Mouse (Mus musculus) myocyte (in vitro differentiated cells): Measurements from ENCODE around the gene Vps45. TPM values are rescaled to one million over a fixed set of nuclear protein-coding genes. Genes with fewer than 3 reads are reported as not detected.
A peak's percentile ranks its signal among the peaks of the same experiment; 100 is the strongest.
"Not testable (repeated sequence)": the region's sequence is repeated elsewhere in the genome, so short reads cannot be mapped to it uniquely, and the experiment has no call there.

Experiments
- H3K27me3 ChIP-seq: one replicate; pipeline ENCODE4 v1.6.1; 2011; ENCODE audit not compliant: control insufficient read depth, insufficient read depth, insufficient read length
- H3K36me3 ChIP-seq: one replicate; pipeline ENCODE4 v1.6.1; 2011; ENCODE audit not compliant: control insufficient read depth, insufficient read depth
- H3K4me2 ChIP-seq: one replicate; pipeline ENCODE4 v1.6.1; 2011; ENCODE audit warnings: low read depth, control low read depth
- H3K4me3 ChIP-seq: one replicate; pipeline ENCODE4 v1.5.1; 2011; ENCODE audit warnings: mild to moderate bottlenecking, control low read depth, moderate library complexity
- H3K79me2 ChIP-seq: one replicate; pipeline ENCODE4 v1.6.1; 2011; ENCODE audit not compliant: control insufficient read depth, insufficient read depth
- H3ac ChIP-seq: one replicate; pipeline ENCODE4 v1.6.1; 2011; ENCODE audit not compliant: control insufficient read depth, insufficient read length
- CEBPB ChIP-seq: IDR thresholded peaks from 2 replicates; pipeline ENCODE4 v1.6.1; 2011; ENCODE audit warnings: mild to moderate bottlenecking, moderate library complexity; ENCODE audit not compliant: poor library complexity, insufficient read depth, severe bottlenecking
- E2F4 ChIP-seq: IDR thresholded peaks from one replicate; pipeline ENCODE4 v1.6.1; 2011; ENCODE audit warnings: mild to moderate bottlenecking, control low read depth, moderate library complexity; ENCODE audit not compliant: insufficient read depth
- MAX ChIP-seq: IDR thresholded peaks from one replicate; pipeline ENCODE4 v1.6.1; 2011; ENCODE audit warnings: low read depth, mild to moderate bottlenecking, control low read depth
- MYOD1 ChIP-seq, 3 experiments: IDR thresholded peaks; one replicate each; pipeline ENCODE4 v1.6.1; 2011; ENCODE audit warnings: control low read depth in 2 of 3, low read depth in 2 of 3, mild to moderate bottlenecking in 2 of 3, moderate library complexity in 1 of 3; ENCODE audit not compliant: insufficient read length in 2 of 3, control insufficient read depth in 1 of 3
- MYOG ChIP-seq, 3 experiments: IDR thresholded peaks; one replicate each; pipeline ENCODE4 v1.6.1; 2011; ENCODE audit warnings: control low read depth in 2 of 3, low read depth in 2 of 3, mild to moderate bottlenecking in 2 of 3; ENCODE audit not compliant: insufficient read length in 2 of 3, control insufficient read depth in 1 of 3, insufficient read depth in 1 of 3
- POLR2A ChIP-seq: IDR thresholded peaks from one replicate; pipeline ENCODE4 v1.6.1; 2011; ENCODE audit warnings: low read depth, mild to moderate bottlenecking, control low read depth, moderate library complexity; ENCODE audit not compliant: insufficient read length
- POLR2AphosphoS2 ChIP-seq: IDR thresholded peaks from one replicate; pipeline ENCODE4 v1.6.1; 2011; ENCODE audit warnings: low read depth, control low read depth; ENCODE audit not compliant: insufficient read length
- REST ChIP-seq: IDR thresholded peaks from one replicate; pipeline ENCODE4 v1.6.1; 2011; ENCODE audit warnings: mild to moderate bottlenecking, control low read depth, moderate library complexity; ENCODE audit not compliant: insufficient read depth, insufficient read length
- SRF ChIP-seq: IDR thresholded peaks from one replicate; pipeline ENCODE4 v1.6.1; 2011; ENCODE audit warnings: low read depth; ENCODE audit not compliant: control insufficient read depth, insufficient read length
- TCF12 ChIP-seq: IDR thresholded peaks from one replicate; pipeline ENCODE4 v1.6.1; 2011; ENCODE audit warnings: mild to moderate bottlenecking, control low read depth; ENCODE audit not compliant: poor library complexity, insufficient read depth, severe bottlenecking
- TCF3 ChIP-seq: IDR thresholded peaks from one replicate; pipeline ENCODE4 v1.6.1; 2011; ENCODE audit warnings: low read depth, control low read depth; ENCODE audit not compliant: insufficient read length
- USF1 ChIP-seq: IDR thresholded peaks from one replicate; pipeline ENCODE4 v1.6.1; 2011; ENCODE audit warnings: low read depth, mild to moderate bottlenecking, control low read depth, moderate library complexity
- polyA plus RNA-seq: library from polyadenylated mRNA; unstranded; fragments of >200 nt; fragmentation: generic; extraction: Trizol; gene quantifications from one replicate; pipeline ENCODE4 v1.2.1, GENCODE M21; 2012; ENCODE audit warnings: missing spikeins

Gene Vps45
- polyA plus RNA-seq, 1 experiment = 22.0 TPM

GRCm38 (mm10) chr3:96051839-96052238 lies 6.4 kb downstream of the Vps45 start:
- TF ChIP-seq REST = no peak
- TF ChIP-seq POLR2AphosphoS2 = no peak
- no peak overlapping the region for H3K4me2 ChIP-seq
- H3K79me2 ChIP-seq = peaks cover 15% of the 10 kb centered on the region

GRCm38 (mm10) chr3:96051186-96051585 lies 7.1 kb downstream of the Vps45 start:
- Histone ChIP-seq H3K4me2 (no peak overlapping the region), H3K36me3 (peaks cover 13% of the 10 kb centered on the region), H3K4me3 (no peak overlapping the region), H3ac (no peak overlapping the region), H3K27me3 (no peaks in the 10 kb centered on the region), H3K79me2 (peaks cover 8% of the 10 kb centered on the region)
- no peak for TF ChIP-seq MYOD1 (IDR thresholded peaks at IDR 0.05; ENCODE audit: control insufficient read depth in 1 of 3, insufficient read length in 2 of 3, low read depth in 2 of 3)
- TF ChIP-seq MYOG (IDR thresholded peaks at IDR 0.05; ENCODE audit: control insufficient read depth in 1 of 3, insufficient read depth in 1 of 3, insufficient read length in 2 of 3, low read depth in 2 of 3) = no peak
- TF ChIP-seq SRF = no peak
- no peak for TF ChIP-seq TCF12
- no peak for TF ChIP-seq TCF3
- TF ChIP-seq CEBPB = no peak
- TF ChIP-seq REST = no peak
- TF ChIP-seq USF1 = no peak
- TF ChIP-seq POLR2AphosphoS2 = no peak
- no peak for TF ChIP-seq E2F4
- no peak for TF ChIP-seq MAX
- TF ChIP-seq POLR2A = no peak

More at GRCm38 (mm10) chr3:96051839-96052238, 6.4 kb downstream of the Vps45 start:
- H3K4me3 ChIP-seq = no peak overlapping the region
- H3K27me3 ChIP-seq = no peaks in the 10 kb centered on the region
- H3ac ChIP-seq = no peak overlapping the region
- H3K36me3 ChIP-seq = peaks cover 13% of the 10 kb centered on the region

- TF ChIP-seq CEBPB (no peak), MYOG (IDR thresholded peaks at IDR 0.05; ENCODE audit: control insufficient read depth in 1 of 3, insufficient read depth in 1 of 3, insufficient read length in 2 of 3, low read depth in 2 of 3) (peak in 1 of 3 experiments; percentile 23), MYOD1 (IDR thresholded peaks at IDR 0.05; ENCODE audit: control insufficient read depth in 1 of 3, insufficient read length in 2 of 3, low read depth in 2 of 3) (peak in 1 of 3 experiments; percentile 54)
- no peaks in the 10 kb centered on the region for H3K27me3 ChIP-seq
These were observed 7.5 kb downstream of the Vps45 start for GRCm38 (mm10) chr3:96050779-96051178.

GRCm38 (mm10) chr3:96044559-96044958 lies 13.7 kb downstream of the Vps45 start:
- not testable (repeated sequence) for H3K36me3 ChIP-seq

More at GRCm38 (mm10) chr3:96050779-96051178, 7.5 kb downstream of the Vps45 start:
- H3K4me3 ChIP-seq = no peak overlapping the region
- H3K36me3 ChIP-seq = peaks cover 13% of the 10 kb centered on the region
- peaks cover 4% of the 10 kb centered on the region for H3K79me2 ChIP-seq
- no peak overlapping the region for H3K4me2 ChIP-seq
- no peak overlapping the region for H3ac ChIP-seq

GRCm38 (mm10) chr3:96043104-96043503 lies 15.2 kb downstream of the Vps45 start:
- TF ChIP-seq POLR2A (no peak), TCF3 (no peak), POLR2AphosphoS2 (no peak), MAX (no peak), CEBPB (no peak), TCF12 (no peak), MYOD1 (IDR thresholded peaks at IDR 0.05; ENCODE audit: control insufficient read depth in 1 of 3, insufficient read length in 2 of 3, low read depth in 2 of 3) (no peak), SRF (no peak), USF1 (no peak), MYOG (IDR thresholded peaks at IDR 0.05; ENCODE audit: control insufficient read depth in 1 of 3, insufficient read depth in 1 of 3, insufficient read length in 2 of 3, low read depth in 2 of 3) (no peak), REST (no peak)
- H3K79me2 ChIP-seq = no peaks in the 10 kb centered on the region
- H3K4me2 ChIP-seq = no peak overlapping the region
- no peak overlapping the region for H3ac ChIP-seq
- peaks cover 5% of the 10 kb centered on the region for H3K36me3 ChIP-seq
- H3K4me3 ChIP-seq = no peak overlapping the region
- no peaks in the 10 kb centered on the region for H3K27me3 ChIP-seq

More at GRCm38 (mm10) chr3:96044559-96044958, 13.7 kb downstream of the Vps45 start:
- H3K79me2 ChIP-seq, H3K4me2 ChIP-seq, H3ac ChIP-seq, H3K27me3 ChIP-seq, H3K4me3 ChIP-seq: not testable (repeated sequence)
